Mouse (Mus musculus) hindbrain, embryonic 16.5 days (tissue): ENCODE data around the gene Ccr7. TPM values are rescaled to one million over a fixed set of nuclear protein-coding genes. Genes with fewer than 3 reads are reported as not detected.

Source experiments
- ATAC-seq: fragments of 200-750 bp; cut with Nextera tagmentation; 2 replicates; pipeline ENCODE4 v1.8.0; 2017; ENCODE audit warnings: moderate TSS enrichment, moderate library complexity
- H3K27ac ChIP-seq: fragments of 300-500 bp; sonication (generic); 2 replicates; pipeline ENCODE4 v1.5.1; 2014; ENCODE audit warnings: low read depth, mild to moderate bottlenecking, control low read depth, low read length, moderate library complexity
- H3K27me3 ChIP-seq: fragments of 300-500 bp; sonication (generic); replicated peaks from 2 replicates; pipeline ENCODE4 v1.6.1; 2014; ENCODE audit warnings: low read length; ENCODE audit not compliant: control insufficient read depth, insufficient read depth
- H3K36me3 ChIP-seq: fragments of 300-500 bp; sonication (generic); 2 replicates; pipeline ENCODE4 v1.6.1; 2014; ENCODE audit warnings: mild to moderate bottlenecking, low read length, moderate library complexity, mixed read lengths; ENCODE audit not compliant: control insufficient read depth, insufficient read depth
- H3K4me1 ChIP-seq: fragments of 300-500 bp; sonication (generic); 2 replicates; pipeline ENCODE4 v1.6.1; 2014; ENCODE audit warnings: low read depth, low read length; ENCODE audit not compliant: control insufficient read depth, insufficient read depth
- H3K4me2 ChIP-seq: fragments of 300-500 bp; sonication (generic); 2 replicates; pipeline ENCODE4 v1.6.1; 2014; ENCODE audit warnings: mild to moderate bottlenecking, low read length, control low read depth, moderate library complexity
- H3K4me3 ChIP-seq: fragments of 300-500 bp; sonication (generic); 2 replicates; pipeline ENCODE4 v1.5.1; 2014; ENCODE audit warnings: mild to moderate bottlenecking, low read length, control low read depth, moderate library complexity
- H3K9ac ChIP-seq: fragments of 300-500 bp; sonication (generic); 2 replicates; pipeline ENCODE4 v1.6.1; 2014; ENCODE audit warnings: low read depth, mild to moderate bottlenecking, control low read depth, low read length, moderate library complexity
- H3K9me3 ChIP-seq: fragments of 300-500 bp; sonication (generic); 2 replicates; pipeline ENCODE4 v1.6.1; 2014; ENCODE audit warnings: mild to moderate bottlenecking, low read length, moderate library complexity; ENCODE audit not compliant: control insufficient read depth
- WGBS: fragments of 180-500 bp; shearing (Covaris S2); extraction: QIAGEN DNeasy Blood & Tissue Kit; methylation state at CpG from one replicate; pipeline ENCODE4 v1.1.7; 2014; 5-methylcytosine and 5-hydroxymethylcytosine counted together
- polyA plus RNA-seq: library from polyadenylated mRNA; unstranded; fragments of >200 nt; fragmentation: Nextera tagmentation; extraction: Ambion mirVana; gene quantifications from 2 replicates; pipeline ENCODE4 v1.2.1, GENCODE M21; 2015

Ccr7 gene
- polyA plus RNA-seq, 1 experiment from 2014 or later, result not detected

GRCm38 (mm10) chr11:99161648-99162047, 6.8 kb upstream of the Ccr7 start:
- no peak overlapping the region for H3K4me3 ChIP-seq
- 51% methylated on average over 5 of the region's 5 CpGs for WGBS
- no peaks in the 10 kb centered on the region for H3K27me3 ChIP-seq
- H3K36me3 ChIP-seq, result no peaks in the 10 kb centered on the region
- no peak for ATAC-seq
- no peak overlapping the region for H3K27ac ChIP-seq
- no peaks in the 10 kb centered on the region for H3K9me3 ChIP-seq
- no peaks in the 10 kb centered on the region for H3K4me1 ChIP-seq
- H3K9ac ChIP-seq, result no peak overlapping the region
- H3K4me2 ChIP-seq, result no peak overlapping the region

GRCm38 (mm10) chr11:99160228-99160627, 5.4 kb upstream of the Ccr7 start:
- no peak overlapping the region for H3K4me2 ChIP-seq
- WGBS, result 84% methylated on average over 6 of the region's 6 CpGs

GRCm38 (mm10) chr11:99155817-99156216, 940 bp upstream of the Ccr7 start:
- Histone ChIP-seq H3K9ac (no peak overlapping the region), H3K27ac (no peak overlapping the region), H3K4me3 (no peak overlapping the region), H3K36me3 (no peaks in the 10 kb centered on the region), H3K9me3 (no peaks in the 10 kb centered on the region), H3K27me3 (no peaks in the 10 kb centered on the region), H3K4me1 (no peaks in the 10 kb centered on the region), H3K4me2 (no peak overlapping the region)
- no peak for ATAC-seq
- 92% methylated on average over 9 of the region's 9 CpGs for WGBS

More at GRCm38 (mm10) chr11:99160228-99160627, 5.4 kb upstream of the Ccr7 start:
- Histone ChIP-seq H3K9me3 (no peaks in the 10 kb centered on the region), H3K9ac (no peak overlapping the region), H3K27ac (no peak overlapping the region), H3K27me3 (no peaks in the 10 kb centered on the region), H3K4me3 (no peak overlapping the region), H3K4me1 (no peaks in the 10 kb centered on the region), H3K36me3 (no peaks in the 10 kb centered on the region)
- no peak for ATAC-seq

GRCm38 (mm10) chr11:99153767-99154753, 817 bp downstream of the Ccr7 start:
- no peak for ATAC-seq
- no peaks in the 10 kb centered on the region for H3K27me3 ChIP-seq
- 79% methylated on average over 7 of the region's 7 CpGs for WGBS
- no peak overlapping the region for H3K4me2 ChIP-seq
- no peak overlapping the region for H3K27ac ChIP-seq
- H3K4me1 ChIP-seq, result peaks cover 5% of the 10 kb centered on the region
- no peak overlapping the region for H3K9ac ChIP-seq
- no peak overlapping the region for H3K4me3 ChIP-seq
- no peaks in the 10 kb centered on the region for H3K9me3 ChIP-seq
- no peaks in the 10 kb centered on the region for H3K36me3 ChIP-seq

GRCm38 (mm10) chr11:99152323-99153144, 2.3 kb downstream of the Ccr7 start:
- Histone ChIP-seq H3K4me1 (peaks cover 10% of the 10 kb centered on the region), H3K36me3 (no peaks in the 10 kb centered on the region), H3K4me2 (no peak overlapping the region), H3K27ac (no peak overlapping the region), H3K9ac (no peak overlapping the region), H3K4me3 (no peak overlapping the region), H3K9me3 (no peaks in the 10 kb centered on the region), H3K27me3 (no peaks in the 10 kb centered on the region)
- no peak for ATAC-seq
- WGBS, result 79% methylated on average over 7 of the region's 7 CpGs

GRCm38 (mm10) chr11:99151333-99151930, 3.4 kb downstream of the Ccr7 start:
- no peaks in the 10 kb centered on the region for H3K9me3 ChIP-seq
- H3K4me3 ChIP-seq, result no peak overlapping the region
- H3K9ac ChIP-seq, result no peak overlapping the region
- H3K27ac ChIP-seq, result no peak overlapping the region
- WGBS, result 72% methylated on average over 11 of the region's 11 CpGs
- peaks cover 16% of the 10 kb centered on the region for H3K4me1 ChIP-seq
- no peaks in the 10 kb centered on the region for H3K27me3 ChIP-seq
- no peak for ATAC-seq
- no peak overlapping the region for H3K4me2 ChIP-seq
- H3K36me3 ChIP-seq, result no peaks in the 10 kb centered on the region

GRCm38 (mm10) chr11:99150889-99151288, 4.0 kb downstream of the Ccr7 start:
- Histone ChIP-seq H3K9ac (no peak overlapping the region), H3K9me3 (no peaks in the 10 kb centered on the region), H3K4me2 (no peak overlapping the region), H3K4me1 (peaks cover 16% of the 10 kb centered on the region), H3K27ac (no peak overlapping the region), H3K36me3 (no peaks in the 10 kb centered on the region), H3K4me3 (no peak overlapping the region), H3K27me3 (no peaks in the 10 kb centered on the region)
- ATAC-seq, result no peak
- WGBS, result 67% methylated on average over 7 of the region's 7 CpGs

GRCm38 (mm10) chr11:99149898-99150757, 4.7 kb downstream of the Ccr7 start:
- no peak overlapping the region for H3K9ac ChIP-seq
- WGBS, result 51% methylated on average over 19 of the region's 19 CpGs
- H3K9me3 ChIP-seq, result no peaks in the 10 kb centered on the region
- H3K27ac ChIP-seq, result no peak overlapping the region
- H3K4me1 ChIP-seq, result peaks cover 16% of the 10 kb centered on the region
- no peak overlapping the region for H3K4me2 ChIP-seq
- peak; percentile 79 for ATAC-seq
- no peaks in the 10 kb centered on the region for H3K27me3 ChIP-seq
- H3K36me3 ChIP-seq, result no peaks in the 10 kb centered on the region
- H3K4me3 ChIP-seq, result no peak overlapping the region
